Comparison of ENCODE assay signal across 34 mouse cellular contexts in the genomic region with DNA sequence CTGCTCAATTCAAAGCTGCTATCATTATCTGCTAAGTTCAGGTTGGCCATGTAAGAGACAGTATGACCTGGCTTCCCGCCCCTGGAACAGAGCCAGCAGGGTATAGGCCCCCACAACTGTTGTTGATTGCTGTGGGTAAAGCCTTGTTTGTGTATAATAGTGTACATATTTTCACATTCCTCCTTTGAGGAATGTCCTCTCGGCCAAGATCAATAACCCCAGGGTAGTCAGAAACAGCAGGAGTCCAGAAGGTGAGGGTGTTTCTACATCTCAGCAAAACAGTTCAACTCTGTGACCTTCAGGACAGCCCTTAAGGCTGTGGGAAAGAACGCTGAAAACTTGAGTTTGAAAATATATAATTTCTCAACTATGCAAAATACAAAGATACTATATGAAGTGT.
"Had no signal": no experiment of that assay in that cellular context is flagged by ENCODE, and none has a peak within 500 bp of the region (broad histone marks: within the 10 kb centered on the region; RNA-seq: fewer than 3 reads in every experiment).

No protein-coding gene starts in this region.

- H3K27ac ChIP-seq: heart, embryonic 13.5 days; heart, embryonic 15.5 days; hindbrain, embryonic 10.5 days; hindbrain, embryonic 12.5 days; hindbrain, embryonic 13.5 days; hindbrain, embryonic 14.5 days; hindbrain, embryonic 15.5 days; hindbrain, postnatal 0 days; intestine, embryonic 15.5 days; kidney, embryonic 15.5 days; kidney, postnatal 0 days; layer of hippocampus, adult 2 months; left cerebral cortex, adult 2 months had no signal

- H3K36me3 ChIP-seq: heart, embryonic 12.5 days; heart, embryonic 13.5 days; heart, embryonic 15.5 days; hindbrain, embryonic 10.5 days; hindbrain, embryonic 12.5 days; hindbrain, embryonic 13.5 days; hindbrain, embryonic 15.5 days; intestine, embryonic 15.5 days; kidney, embryonic 15.5 days had no signal

- ATAC-seq: hindbrain, embryonic 16.5 days; hindbrain, postnatal 0 days; inflammation-experienced regulatory T-cells, adult 6 months; intestine, embryonic 15.5 days; intestine, embryonic 16.5 days; intestine, postnatal 0 days had no signal

- DNase-seq: heart, postnatal 10 days; heart, postnatal 14 days; heart, postnatal 36 days; heart, postnatal 4 days; kidney, adult 11 months; kidney, adult 18-20 months; kidney, adult 2 months; kidney, adult 8-10 months; kidney, adult 9 months; kidney, postnatal 10 days; kidney, postnatal 14 days; kidney, postnatal 25 days; kidney, postnatal 36 days; kidney, postnatal 4 days; layer of hippocampus, adult 9-11 months; layer of hippocampus, postnatal 36 days had no signal

- H3K4me1 ChIP-seq: heart, embryonic 12.5 days; heart, embryonic 13.5 days; heart, embryonic 15.5 days; intestine, embryonic 15.5 days had no signal

- H3K4me3 ChIP-seq: heart, embryonic 12.5 days; heart, embryonic 13.5 days; heart, embryonic 15.5 days; hindbrain, embryonic 10.5 days; hindbrain, embryonic 12.5 days; hindbrain, embryonic 13.5 days; hindbrain, embryonic 15.5 days; intestine, embryonic 15.5 days; kidney, embryonic 15.5 days; layer of hippocampus, adult 2 months; left cerebral cortex, adult 2 months had no signal
